Mouse (Mus musculus) T-cell, adult 2 months (primary cell): ENCODE data around the gene Kdm1b.
A peak's percentile ranks its signal among the peaks of the same experiment; 100 is the strongest.

Experiments used
- DNase-seq: peaks from one replicate; pipeline ENCODE4 v3.0.0; 2022; ENCODE audit warnings: low spot score

Kdm1b gene

DNA sequence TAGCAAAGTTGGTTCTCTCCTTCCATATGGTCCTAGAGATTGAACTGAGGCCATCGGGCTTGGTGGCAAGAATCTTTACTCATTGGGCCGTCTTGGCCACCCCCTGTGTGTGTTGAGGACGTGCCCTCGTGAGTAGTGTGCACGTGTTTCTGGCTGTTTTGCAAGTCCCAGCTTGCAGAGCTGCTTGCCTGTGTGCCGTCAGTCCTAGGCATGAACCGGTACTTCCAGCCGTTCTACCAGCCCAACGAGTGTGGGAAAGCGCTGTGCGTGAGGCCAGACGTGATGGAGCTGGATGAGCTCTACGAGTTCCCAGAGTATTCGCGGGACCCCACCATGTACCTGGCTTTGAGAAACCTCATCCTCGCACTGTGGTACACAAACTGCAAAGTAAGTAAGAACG, 19.5 kb downstream of the Kdm1b start:
- DNase-seq = no peak

DNA sequence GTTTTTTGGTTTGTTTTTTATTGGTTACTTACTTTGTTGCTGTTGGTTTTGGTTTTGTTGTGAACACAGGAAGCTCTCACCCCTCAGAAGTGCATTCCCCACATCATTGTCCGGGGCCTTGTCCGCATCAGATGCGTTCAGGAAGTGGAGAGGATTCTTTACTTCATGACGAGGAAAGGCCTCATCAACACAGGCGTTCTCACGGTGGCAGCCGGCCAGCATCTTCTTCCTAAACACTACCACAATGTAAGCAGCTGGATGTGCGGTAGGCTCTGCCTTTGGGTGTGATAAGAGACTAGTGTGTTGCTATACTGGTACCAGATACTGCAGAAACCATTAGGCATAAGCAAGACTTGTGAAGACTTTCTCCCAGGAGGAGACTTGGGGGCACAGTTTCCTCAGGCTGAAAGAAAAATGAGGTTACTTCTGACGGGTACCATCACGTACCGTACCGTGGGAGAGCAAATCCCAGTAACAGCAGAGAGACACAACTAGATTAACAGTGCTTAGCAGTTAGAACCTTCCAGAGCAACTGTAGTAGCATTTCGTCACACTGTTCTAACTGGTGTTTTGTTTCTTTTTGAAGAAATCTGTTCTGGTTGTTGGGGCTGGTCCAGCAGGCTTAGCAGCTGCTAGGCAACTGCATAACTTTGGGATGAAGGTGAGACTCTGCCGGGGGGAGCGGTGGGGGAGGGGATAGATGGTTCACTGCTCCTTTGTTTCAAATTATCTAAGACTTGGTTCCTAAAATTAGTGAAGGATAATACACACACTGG, 20.9 kb downstream of the Kdm1b start:
- DNase-seq = no peak

DNA sequence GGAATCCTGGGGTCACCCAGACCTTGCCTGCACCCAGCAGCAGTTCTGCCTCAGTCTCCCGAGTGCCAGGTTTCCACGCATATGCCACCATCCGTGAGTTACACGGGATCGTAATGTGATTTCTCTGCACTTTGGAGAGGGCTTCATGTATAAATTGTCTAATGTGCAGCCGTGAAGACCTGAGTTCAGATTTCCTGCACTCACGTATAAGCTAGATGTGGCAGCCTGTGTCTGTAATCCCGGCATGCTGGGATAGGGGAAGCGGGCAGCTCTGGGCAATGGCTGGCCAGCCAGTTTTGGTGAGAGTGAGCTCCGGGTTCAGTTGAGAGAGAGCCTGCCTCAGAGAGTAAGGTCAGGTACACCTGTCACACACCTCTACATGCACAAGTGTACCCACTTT, 23.2 kb downstream of the Kdm1b start:
- DNase-seq = no peak

DNA sequence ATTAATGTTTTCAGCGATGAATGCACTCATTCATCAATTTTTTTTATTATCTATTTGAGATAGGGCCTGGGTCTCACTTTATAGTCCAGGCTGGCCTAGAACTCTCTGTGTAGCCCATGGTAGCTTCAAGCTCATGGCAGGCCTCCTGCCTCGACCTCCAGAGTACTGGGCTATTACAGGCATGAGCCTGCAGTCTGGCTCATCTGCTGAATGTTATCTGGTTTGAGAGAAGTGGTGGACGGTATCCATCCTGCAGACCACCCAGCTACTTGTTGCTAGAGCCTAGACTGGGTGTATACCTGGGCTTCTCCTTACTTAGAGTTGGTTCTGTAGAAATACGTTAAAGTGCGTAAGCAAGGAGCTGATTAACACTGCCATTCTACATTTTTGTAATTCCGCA, 23.7 kb downstream of the Kdm1b start:
- no peak for DNase-seq

DNA sequence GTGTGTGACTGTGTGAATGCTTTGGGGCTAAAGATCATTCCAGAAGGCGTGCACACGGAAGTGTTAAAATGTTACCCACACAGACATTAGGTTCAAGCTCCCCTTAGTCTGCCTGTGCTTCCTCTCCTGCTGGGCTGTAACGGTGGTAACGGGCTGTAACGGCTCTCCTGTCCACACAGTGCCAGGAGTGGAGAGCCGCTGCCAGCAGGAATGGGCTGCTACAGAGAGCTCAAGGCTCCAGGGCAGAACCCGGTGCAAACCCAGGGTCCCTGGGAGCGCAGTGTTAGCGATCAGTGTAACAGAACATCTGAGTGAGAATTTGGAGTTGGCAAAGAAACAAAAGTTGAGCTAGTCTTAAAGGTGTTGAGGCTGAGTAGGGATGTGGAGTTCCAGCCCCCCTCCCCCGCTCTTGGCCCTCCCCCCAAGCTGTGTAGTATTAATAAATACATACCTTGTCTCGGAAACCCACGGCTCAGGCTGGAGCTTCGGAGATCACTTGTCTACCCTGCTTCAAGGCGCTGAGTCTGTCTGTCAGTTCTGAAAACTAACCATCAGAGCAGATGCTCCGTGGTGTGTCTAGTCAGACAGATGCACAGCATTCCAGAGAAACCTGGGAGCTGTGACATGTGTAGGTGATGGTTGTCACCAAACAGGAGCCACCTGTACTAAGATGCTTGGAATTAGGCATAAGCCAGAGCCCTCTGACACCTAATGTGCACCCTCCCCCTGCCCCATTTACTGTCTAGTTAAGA, 27.2 kb downstream of the Kdm1b start:
- no peak for DNase-seq

DNA sequence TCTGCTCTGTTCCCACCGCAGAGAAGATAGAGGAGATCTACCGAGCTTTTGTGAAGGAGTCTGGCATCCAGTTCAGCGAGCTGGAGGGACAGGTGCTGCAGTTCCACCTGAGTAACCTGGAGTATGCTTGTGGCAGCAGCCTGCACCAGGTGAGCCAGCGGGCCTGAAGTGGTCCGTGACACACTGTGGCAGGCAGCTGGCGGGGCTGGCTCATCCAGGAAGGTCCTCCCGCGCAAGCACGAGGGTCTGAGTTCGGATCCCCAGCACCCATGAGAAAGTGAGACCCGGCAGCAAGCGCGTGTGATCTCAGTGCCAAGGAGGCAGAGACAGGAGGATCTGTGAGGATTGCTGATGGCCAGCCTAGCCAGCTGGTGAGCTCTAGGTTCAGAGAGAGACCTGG, 28.6 kb downstream of the Kdm1b start:
- DNase-seq = no peak

DNA sequence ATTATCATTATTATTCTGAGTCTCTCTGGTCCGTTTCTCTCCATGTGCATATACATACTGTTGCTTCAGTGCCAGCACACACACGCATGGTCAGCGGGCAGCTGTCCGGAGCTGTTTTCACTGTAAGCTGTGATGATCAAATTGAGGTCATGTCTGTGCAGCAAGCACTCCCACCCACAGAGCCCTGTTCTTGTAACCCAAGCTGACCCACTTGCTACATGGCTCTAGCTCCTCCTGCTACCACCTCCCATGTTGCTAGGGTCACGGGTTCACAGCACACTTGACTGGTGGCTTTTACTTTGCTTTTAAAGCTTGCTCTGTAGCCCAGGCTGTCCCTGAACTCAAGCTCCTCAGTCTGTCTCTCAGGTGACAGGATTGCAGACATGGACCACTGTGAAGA, 29.2 kb downstream of the Kdm1b start:
- no peak for DNase-seq

DNA sequence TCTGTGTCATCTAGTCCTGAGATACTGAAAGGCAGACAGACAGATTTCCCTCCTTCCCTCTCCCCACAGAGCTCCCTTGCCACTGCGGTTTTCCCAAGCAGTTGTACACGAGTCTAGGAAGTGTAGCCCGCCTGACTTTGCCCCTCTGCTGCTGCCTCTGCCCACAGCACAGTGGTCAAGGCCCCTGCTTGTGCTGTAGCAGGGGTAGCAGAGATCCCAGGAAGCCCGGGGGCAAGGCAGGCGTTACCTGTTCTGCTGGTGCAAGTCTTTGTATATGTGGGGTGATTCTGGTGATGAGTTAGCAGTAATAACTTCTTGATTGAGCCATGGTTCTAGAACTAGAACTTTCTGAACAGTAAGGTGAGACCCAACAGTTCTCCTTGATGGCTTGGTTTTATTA, 32.9 kb downstream of the Kdm1b start:
- no peak for DNase-seq

DNA sequence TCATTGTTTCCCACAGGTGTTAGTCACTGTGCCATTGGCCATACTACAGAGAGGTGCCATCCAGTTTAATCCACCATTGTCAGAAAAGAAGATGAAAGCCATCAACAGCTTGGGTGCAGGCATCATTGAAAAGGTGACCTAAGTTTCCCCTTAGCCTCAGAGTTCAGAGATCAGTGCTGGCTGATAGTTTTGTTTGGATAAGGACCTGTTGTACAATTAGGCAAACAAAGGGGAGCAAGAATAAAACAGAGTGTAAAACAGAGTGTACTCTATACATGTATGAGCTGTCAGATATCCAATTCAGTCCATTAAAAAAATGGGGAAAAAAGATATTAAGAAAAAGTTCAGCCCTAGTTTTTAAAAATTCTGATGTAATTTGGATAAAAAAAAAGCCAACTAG, 34.1 kb downstream of the Kdm1b start:
- no peak for DNase-seq

DNA sequence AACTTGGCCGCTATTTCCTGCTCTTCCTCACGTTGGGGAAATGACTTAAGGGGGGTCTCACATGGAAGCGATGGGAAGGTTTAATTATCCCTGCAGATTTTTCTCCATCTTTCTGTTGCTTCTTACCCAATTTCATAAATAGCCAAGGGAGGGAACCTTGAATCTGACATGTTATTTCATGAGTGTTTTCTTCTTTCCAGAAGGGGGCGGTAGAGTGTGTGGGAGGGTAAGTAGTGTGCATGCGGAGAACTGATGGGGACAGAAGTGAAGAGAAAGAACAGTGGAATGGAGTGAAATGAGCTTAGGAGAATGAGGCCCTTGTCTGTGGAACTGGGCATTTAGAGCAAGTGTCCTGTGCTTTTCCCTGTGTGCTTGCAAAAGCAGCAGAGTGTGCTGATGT, 35.5 kb downstream of the Kdm1b start:
- DNase-seq = no peak

DNA sequence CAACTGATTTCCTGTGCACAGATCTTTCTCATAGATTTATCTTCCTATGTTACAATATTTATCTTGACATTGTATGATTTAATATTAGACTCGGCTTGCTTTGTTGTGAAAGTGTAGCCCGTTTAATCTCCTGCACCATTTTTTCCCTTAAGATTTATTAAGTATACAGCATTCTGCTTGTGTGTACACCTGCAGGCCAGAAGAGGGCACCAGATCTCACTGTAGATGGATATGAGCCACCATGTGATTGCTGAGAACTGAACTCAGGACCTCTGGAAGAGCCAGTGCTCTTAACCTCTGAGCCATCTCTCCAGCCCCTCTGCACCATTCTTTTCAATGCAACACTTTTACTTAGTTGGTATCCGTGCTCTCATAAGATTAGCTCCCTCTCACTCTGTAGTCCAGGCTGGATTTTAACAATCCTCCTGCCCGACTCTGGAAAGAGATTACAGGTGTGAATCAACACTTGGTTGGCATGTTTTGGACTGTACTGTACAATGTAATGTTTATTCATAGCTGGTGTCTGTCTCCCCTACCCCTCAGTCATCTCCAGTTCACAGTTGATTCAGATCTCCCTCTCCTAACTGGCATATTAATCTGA, 37.7 kb downstream of the Kdm1b start:
- DNase-seq = peak; percentile 12

DNA sequence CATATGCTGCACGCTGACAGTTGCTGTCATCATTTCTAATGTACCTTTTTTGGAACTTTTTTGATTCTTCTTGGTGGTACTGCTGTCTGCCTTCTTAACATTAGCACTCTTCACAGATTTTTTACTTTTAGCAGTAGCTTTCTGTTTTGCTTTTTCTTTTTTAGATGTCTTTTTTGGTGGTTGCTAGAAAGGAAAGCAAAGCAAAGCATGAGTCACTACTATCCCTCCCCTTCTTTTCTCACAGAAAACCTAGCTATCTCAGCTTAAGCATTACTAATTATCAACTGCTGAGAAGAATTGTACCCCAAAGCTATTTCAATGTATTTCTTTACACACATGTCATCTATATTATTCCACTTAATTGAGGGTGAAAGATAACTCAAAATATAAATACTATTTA, 45.1 kb downstream of the Kdm1b start:
- no peak for DNase-seq

DNA sequence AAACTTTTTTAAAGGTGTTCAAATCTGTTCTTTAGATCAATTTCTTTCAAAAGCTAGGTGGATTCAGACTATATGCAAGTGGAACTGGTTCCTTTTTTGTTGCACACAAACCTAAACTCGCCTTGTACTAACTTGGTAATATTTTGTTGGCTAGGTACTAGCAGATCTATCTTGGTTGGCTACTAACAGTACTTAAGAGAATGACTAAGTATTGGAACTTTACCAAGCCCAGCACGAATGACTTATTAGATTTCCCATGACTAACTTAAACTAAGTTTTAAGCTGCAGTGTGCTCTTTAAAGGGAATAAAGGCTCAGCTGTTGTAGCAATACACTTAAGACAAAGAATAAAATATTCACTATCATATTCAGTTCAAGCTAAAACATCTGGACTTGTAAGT, 46.0 kb downstream of the Kdm1b start:
- no peak for DNase-seq

DNA sequence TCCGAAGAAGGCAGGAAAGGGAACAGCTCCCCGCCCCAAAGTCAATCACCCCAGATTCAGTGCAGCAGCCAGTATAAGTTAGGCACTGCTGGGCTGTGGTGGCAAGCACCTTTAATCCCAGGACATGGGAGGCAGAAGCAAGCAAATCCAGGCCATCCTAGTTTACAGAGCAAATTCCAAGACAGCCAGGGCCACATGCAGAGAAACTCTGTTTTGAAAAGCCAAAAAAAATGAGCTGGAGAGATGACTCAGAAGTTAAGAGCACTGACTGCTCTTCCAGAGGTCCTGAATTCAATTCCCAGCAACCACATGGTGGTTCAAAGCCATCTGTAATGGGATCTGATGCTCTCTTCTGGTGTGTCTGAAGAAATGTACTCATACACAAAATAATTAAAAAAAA, 50.5 kb downstream of the Kdm1b start:
- no peak for DNase-seq

DNA sequence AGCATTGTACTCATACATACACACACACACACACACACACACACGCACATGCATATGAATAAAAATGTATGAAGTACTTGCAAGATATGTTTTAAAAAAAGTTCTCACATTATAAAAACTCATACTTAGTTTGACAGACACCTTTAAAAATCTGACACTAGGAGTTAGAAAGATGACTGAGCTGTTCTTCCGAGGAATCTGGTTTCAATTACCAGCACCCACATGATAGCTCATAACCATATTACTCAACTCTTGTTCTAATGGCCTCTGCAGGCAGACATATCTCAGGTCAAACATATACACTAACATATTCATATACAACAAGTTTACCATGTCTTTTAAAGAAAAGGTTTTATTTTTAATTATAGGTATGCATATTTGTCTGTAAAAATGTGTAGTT, 53.3 kb downstream of the Kdm1b start:
- DNase-seq = no peak

DNA sequence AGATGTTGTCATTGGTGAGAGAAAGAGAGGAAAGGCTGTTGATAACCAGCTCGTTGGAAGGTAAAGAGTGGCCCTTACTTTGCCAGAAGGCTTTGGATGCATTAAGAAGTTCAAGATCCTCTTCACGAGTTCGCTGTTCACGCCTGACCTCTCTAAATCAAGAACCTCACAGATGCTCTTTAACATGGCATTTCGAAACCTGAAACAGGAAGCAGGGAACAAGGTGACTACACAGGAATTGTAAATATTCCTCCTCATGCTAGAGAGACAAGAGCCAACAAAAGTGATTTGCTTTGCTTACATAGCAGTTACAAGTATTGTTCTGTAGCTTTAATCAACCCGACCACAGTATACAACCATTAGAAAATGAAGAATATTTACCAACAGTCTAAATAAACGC, 56.0 kb downstream of the Kdm1b start:
- DNase-seq = no peak

DNA sequence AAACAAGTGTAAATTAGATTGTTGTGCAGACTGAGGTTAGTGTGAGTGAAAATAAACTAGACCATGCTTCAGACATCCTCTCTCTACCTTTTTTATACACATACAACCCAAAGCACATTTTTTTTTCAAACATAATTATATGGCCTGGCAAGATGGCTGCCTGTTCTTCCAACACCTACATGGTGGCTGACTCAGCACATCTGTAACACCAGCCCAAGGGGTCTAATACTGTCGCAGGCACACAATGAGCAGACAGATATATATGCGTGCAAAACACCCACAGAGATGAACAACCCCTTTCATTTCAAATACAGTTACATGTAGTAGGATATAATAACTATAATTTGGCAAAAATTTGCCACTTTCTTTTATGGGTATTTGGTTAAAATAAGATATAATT, 57.3 kb downstream of the Kdm1b start:
- DNase-seq = no peak

DNA sequence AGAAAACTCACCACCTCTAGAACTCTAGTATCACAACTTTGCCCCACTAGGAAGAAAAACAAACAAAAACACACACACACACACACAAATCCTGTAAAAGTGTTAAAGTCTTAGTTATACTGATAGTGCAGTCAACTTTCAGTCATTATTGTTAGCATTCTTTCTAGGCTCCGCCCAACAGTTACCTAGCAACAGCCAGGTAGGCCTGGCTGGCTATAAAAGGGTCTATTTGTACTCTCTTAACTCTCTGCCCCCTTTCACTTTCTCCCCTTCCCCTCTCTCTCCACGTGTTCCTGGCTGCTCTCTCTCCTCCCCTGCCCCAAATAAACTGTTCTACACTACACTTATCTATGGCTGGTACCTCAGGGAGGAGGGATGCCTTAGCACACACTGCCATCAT, 60.8 kb downstream of the Kdm1b start:
- no peak for DNase-seq

DNA sequence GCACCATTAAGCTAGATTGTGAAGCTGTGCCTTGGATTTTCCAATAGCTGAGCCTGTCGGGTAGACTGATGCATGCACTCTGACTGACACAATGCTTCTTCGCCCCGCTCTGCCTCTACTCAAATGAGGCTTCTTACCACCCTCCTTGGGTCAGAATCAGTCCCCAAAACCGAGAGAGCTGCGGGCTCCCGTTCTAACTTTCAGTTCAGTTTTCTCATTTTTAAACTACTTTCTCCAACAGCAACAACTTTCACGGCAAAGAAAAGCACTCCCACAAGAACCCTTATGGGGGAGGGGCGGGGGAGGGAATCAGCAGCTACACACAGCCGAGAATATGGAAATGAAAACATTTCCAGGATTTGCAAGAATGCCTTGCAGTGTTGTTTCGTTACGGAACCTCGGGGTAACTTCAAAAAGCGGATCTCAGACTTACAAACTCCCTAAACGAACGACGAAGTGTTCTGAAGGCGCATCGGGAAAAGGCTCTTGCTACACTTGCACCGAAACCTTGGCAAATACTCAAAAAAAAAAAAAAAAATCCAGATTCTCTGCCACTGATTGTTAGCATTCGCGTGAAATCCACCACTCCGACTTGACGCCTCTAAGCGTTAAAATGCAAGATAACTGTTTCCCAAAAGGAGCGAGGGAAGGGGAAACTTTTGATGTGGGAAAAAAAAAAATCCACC, 61.7 kb downstream of the Kdm1b start:
- DNase-seq = no peak

DNA sequence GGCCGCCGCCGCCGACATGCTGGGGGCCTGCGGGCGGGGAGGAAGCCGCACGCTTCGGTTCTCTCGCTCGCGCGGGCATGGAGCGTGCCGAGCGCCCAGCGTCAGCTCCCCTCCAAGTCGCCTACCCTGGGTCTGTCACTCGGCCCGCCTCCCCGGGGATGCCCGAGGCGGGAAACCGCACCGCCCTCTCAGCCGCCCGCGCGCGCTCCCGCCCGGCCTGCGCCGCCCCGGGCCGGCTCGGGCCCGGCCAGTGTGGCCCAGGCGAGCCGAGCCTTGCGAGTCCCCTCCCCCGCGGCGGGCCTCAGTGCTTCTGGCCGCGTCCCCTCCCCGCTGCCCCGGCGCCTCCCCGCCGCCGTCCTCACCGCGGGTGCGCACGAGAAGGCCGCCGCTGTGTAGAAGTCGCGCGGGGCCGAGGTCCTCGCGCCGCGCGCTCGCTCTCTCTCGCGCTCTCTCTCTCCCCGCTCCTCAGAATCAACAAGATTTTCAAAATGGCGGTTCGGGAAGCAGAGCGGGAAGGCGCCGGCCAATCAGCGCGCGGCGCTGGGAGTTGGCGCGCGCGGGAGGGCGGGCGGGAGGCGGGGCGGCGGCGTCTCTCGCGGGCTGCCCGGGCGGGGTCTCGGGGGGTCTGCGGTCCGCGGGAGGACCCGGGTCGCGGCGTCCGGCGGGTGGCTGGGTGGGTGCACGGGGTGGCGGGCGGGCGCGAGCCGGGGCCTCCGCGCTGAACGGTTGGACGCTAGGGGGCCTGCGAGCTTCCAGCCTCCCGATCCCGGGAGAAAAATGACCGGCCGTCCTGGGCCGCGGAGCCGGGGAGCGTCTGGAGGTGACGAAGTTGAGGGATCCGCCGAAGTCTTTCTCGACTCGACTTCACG, 62.6 kb downstream of the Kdm1b start, which contains the start of gene Dek:
Dek (minus strand) TSS at position 491 of the 869 bp plus-strand sequence.
- peak; percentile 77 for DNase-seq

DNA sequence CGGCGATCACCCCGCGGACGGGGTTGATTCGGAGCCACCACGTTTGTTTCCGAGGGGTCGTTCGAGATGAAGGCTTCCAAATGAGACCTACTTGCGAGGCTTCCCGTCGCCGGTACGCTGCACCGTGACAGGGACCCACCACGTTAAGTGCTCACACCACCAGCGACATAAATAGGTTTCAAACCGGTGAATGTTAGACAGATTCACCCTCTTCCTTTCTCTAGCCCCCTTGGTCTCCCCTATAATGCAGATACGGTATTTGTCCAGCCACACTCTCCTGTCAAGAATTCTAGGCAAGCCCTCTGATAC, 63.2 kb downstream of the Kdm1b start:
- no peak for DNase-seq

DNA sequence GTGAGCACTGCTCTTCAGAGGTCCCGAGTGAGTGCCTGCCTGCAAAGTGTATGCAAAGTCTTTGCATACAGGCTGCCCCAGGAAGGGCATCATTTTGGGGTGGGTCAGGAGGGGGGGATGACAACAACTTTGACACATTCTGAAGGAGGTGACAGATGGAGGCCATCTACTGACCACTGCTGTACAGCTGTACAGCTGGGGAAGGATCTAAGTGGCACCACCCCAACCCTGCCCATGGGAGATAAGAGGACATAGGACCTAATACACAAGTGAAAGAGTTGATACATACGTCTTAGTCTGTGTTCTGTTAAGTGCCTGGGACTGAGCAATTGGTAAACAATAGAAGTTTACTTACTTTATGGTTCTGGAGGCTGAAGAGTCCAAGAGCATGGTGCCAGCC, 65.9 kb downstream of the Kdm1b start:
- DNase-seq = no peak
